Mouse (Mus musculus): ENCODE results near the gene Gm11733.

DNA sequence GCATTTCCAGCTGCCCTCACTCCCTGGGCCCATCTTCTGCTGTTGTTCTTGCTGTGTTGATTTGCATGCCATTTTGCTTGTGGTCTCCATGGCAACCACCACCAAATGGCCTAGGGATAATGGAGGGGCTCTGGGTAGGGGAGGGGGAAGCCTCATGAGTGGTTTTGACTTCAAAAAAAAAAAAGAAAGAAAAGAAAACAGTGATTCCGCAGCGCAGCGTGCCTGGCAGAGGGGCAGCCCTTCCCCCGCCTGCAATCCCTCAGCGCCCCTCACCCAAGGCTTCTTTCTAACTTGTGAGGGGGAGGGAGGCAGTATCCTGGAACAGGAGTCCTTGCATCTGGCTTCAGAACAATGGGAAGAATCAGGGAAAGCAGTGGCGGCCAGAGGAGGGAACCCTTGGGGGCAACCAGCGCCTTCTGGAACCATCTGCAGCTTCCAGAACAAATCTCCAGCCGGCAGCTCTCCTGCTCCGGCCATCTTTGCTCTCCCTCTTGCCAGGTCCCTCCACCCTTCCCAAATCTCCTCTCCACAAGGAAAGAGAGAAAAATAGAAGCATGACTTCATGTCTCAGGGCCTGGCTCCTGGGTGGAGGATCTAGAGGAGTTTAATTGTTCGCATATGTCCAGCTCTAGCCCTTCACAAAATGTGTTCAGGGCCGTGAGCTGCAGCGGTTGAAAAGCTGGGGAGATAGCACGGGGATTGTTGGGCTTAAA is 5.0 kb upstream of the Gm11733 start:
- TF ChIP-seq KAT2A (IDR thresholded peaks at IDR 0.05; ENCODE audit: insufficient replicate concordance, low read length) (no peak), CTCF (conservative IDR thresholded peaks at IDR 0.05 in 1 of 2, IDR thresholded peaks at IDR 0.05 in 1 of 2; ENCODE audit: low read depth in 2 of 2, low read length in 2 of 2) (no peak), EP300 (IDR thresholded peaks at IDR 0.05; ENCODE audit: low read length) (no peak), CHD2 (IDR thresholded peaks at IDR 0.05; ENCODE audit: low read length) (peak; percentile 65), HCFC1 (IDR thresholded peaks at IDR 0.05; ENCODE audit: low read depth, low read length) (no peak), NRF1 (IDR thresholded peaks at IDR 0.05; ENCODE audit: low read depth, low read length) (no peak), JUND (conservative IDR thresholded peaks at IDR 0.05; ENCODE audit: low read depth, low read length) (no peak), CHD1 (IDR thresholded peaks at IDR 0.05; ENCODE audit: low read depth, low read length) (no peak), UBTF (IDR thresholded peaks at IDR 0.05; ENCODE audit: low read depth, low read length) (no peak), MAZ (IDR thresholded peaks at IDR 0.05; ENCODE audit: low read depth, low read length) (0 out of 2 replicates have a peak, but pooled peaks have one; percentile 23), ZNF384 (IDR thresholded peaks at IDR 0.05; ENCODE audit: low read depth, low read length) (0 out of 2 replicates have a peak, but pooled peaks have one; percentile 18), MYC (IDR thresholded peaks at IDR 0.05; ENCODE audit: low read depth, low read length) (no peak), MEF2A (IDR thresholded peaks at IDR 0.05; ENCODE audit: borderline replicate concordance, low read depth, low read length) (no peak), MXI1 (IDR thresholded peaks at IDR 0.05; ENCODE audit: low read depth, low read length) (no peak)
